Mouse (Mus musculus) B cell, adult 2 months (primary cell): ENCODE measurements around the gene Atp2c2.

ENCODE experiments used
- DNase-seq, 2 experiments: peaks; one replicate each; pipeline ENCODE4 v3.0.0; 2022

The Atp2c2 gene

DNA sequence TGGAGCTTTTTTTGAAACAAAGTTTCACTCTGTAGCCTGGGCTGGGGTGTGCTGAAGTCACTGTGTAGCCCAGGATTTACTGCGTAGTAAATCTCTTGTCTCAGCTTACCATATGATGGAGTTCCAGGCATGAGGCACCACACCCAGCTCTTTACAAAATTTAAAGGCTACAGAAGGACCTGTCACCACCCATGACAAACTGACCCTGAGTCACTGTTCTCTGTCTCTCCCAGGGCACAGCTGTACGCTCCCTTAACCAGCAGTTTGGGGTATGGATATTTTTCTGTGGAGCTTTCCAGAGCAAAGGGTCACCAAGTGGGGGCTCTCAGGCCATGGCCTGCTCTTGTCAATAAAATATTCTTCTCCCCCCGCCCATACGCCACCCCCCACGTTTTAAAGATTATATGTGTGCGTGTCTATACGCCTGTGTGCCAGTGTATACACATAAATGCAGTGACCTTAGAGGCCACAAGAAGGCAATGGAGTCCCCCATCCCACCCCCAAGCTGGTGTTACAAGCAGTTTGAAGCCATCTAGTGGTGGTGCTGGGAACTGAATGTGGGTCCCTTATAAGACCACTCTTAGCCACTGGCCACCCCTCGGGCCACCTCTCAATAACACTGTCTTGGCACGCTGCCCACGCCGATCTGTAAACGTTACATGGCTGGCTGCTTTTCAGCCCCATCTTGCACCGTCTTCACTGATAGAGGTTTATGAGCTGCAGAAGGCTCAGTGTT is 43.6 kb downstream of the Atp2c2 start:
- DNase-seq: peak; percentile 49 to 60

- DNase-seq: no peak
Observed at GRCm38 (mm10) chr8:119744604-119745003, 44.8 kb downstream of the Atp2c2 start.

DNA sequence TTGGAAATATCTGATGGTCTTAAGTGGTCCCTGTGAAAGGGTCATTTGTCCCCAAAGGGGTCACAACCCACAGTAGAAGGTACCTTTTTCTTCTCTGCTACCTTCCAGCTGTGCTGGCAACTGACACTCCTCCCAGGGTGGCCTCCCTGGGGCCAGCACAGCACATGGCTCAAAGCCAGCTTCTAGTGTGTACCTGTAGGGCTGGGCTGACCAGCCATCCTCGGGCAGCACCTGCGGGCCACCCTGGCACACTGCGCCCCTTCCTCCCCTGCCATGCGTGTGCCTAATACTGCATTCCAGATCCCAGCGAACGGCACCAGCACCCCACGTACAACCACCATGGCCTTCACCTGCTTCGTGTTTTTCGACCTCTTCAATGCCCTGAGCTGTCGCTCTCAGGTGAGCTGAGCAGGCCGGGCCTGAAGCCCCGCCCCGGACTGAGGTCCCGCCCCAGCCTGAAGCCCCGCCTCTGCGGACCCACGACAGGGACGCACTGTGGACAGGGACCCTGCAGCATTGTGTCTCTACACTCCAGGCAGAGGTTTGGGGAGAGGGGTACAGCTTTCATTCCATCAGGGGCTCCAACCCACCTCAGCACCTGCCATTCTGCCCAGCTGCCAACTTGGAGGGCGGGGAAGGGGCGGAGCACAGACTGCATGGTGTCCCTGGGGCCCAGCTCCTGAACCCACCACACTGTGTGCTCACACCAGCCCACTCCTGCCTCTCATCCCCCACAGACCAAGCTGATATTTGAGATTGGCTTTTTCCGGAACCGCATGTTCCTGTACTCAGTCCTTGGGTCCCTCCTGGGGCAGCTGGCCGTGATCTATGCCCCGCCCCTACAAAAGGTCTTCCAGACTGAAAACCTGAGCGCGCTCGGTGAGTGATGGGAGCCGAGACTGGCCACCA is 55.7 kb downstream of the Atp2c2 start:
- peak; percentile 56 to 59 for DNase-seq

DNA sequence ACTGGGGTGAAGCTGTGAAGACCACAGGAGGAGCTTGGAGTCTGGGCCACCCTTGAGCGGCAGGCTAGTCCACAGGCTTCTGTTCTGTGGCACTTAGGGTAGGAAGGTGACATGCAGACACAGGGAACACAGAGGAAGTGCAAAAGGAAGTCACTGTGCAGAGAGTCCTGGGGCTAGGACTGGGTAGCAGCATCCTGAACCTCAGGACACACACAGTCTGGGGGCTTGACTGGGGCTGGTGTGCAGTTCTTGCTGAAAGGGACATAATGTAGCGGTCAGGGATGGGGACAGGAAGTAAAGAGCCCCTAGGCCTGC is 56.3 kb downstream of the Atp2c2 start:
- no peak for DNase-seq

DNA sequence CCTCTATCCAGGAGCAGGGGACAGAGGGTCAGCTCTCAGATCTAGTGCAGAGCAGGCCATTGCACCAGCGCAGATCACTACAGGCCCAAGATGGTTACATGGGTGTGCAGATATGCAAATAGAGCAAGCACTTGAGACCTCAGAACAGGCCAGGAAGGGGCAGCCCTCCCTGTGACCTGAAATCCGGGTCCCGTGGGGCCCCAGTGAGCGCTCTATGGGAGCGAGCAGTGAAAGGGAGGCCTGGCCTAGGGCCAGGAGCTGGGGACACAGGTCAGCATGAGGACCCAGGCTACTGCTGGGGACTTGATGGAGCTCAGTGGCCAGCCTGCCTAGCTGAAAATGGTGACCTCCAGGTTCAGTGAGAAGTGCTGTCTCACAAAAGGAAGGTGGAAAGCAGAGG is 56.7 kb downstream of the Atp2c2 start:
- peak in 1 of 2 experiments; percentile 9 for DNase-seq

GRCm38 (mm10) chr8:119761692-119762091 is 61.9 kb downstream of the Atp2c2 start:
- DNase-seq: no peak

- DNase-seq: no peak
Observed at GRCm38 (mm10) chr8:119762226-119763220, 62.7 kb downstream of the Atp2c2 start.

GRCm38 (mm10) chr8:119765311-119765710 is 65.5 kb downstream of the Atp2c2 start:
- no peak for DNase-seq

GRCm38 (mm10) chr8:119765761-119766444 is 66.1 kb downstream of the Atp2c2 start:
- DNase-seq: no peak

- no peak for DNase-seq
Observed at GRCm38 (mm10) chr8:119776668-119777245, 76.9 kb downstream of the Atp2c2 start.

GRCm38 (mm10) chr8:119777765-119778164 is 78.0 kb downstream of the Atp2c2 start:
- peak; percentile 19 to 41 for DNase-seq

GRCm38 (mm10) chr8:119778263-119778662 is 78.5 kb downstream of the Atp2c2 start, which contains the start of gene Tldc1:
Gene Tldc1, minus strand, starts transcription at chr8:119778416.
- DNase-seq: peak; percentile 98

GRCm38 (mm10) chr8:119779013-119779737 is 79.4 kb downstream of the Atp2c2 start:
- DNase-seq: peak; percentile 82 to 85

GRCm38 (mm10) chr8:119780402-119781049 is 80.7 kb downstream of the Atp2c2 start:
- no peak for DNase-seq

DNA sequence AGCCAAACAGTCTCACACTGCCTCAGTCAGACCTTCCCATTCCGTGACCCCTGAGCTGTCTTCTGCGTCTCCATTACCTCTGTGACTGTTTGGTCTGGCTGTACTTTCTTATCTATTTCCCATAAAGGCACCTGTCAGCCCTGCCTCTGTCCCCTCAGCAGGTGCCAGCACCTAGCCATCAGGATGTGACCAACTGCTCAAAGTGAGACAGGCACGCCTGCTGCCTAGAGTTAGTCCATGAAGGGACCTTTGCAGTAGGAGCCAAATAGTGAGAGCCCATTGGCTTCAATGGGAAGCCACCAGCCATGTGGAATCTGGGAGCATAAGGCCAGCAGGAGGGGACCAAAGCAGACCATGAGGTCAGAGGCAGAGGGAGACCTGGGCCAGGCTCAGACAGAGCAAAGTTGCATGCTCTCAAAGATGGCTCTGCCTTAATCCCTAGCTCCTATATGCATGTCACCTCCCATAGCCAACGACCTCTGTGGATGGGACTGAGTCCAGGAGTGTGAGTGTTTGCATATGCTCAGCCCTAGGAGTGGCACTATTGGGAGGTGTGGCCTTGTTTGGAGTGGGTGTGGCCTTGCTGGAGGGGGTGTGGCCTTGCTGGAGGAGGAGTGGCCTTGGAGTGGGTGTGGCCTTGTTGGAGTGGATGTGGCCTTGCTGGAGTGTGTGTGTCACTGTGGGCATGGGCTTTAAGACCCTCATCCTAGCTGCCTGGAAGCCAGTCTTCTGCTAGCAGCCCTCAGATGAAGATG is 81.5 kb downstream of the Atp2c2 start:
- DNase-seq: peak; percentile 81 to 84

DNA sequence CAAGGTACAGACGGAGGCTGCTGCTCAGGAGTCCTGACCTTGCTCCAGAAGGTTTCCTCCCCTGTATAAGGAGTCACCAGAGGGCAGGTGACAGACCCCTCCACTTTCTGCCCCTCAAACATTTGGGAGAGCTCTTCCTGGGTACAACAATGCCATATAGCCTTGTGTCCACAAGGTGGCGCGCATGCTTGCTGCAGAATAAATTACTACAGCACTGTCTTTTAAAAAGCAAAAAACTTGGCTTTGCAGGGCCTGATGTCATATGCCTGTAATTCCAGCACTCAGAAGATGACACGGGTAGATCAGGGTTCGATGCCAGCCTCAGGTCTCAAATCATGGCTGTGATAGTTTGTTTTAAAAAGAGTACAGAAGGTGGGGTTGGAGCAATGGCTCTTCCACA is 82.9 kb downstream of the Atp2c2 start:
- DNase-seq: peak; percentile 87

DNA sequence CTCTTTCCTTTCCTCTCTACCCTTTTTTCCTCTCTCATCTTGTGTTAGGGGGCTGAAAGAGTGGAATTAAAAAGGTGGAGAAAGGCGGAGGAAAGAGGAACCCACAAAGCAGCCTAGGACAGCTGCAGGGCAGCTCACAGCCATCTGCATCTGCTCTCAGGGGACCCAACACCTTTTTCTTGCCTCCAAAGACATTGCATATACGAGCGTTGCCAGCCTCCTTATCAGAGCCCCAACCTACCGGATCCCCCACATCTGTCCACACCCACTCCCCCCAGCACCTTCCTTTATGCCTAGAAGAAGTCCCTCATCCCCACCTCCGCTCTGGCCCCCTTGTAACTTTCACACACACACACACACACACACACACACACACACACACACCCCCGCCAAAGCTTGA is 83.8 kb downstream of the Atp2c2 start:
- no peak for DNase-seq

- peak; percentile 82 to 85 for DNase-seq
Observed at GRCm38 (mm10) chr8:119784141-119784574, 84.3 kb downstream of the Atp2c2 start.

DNA sequence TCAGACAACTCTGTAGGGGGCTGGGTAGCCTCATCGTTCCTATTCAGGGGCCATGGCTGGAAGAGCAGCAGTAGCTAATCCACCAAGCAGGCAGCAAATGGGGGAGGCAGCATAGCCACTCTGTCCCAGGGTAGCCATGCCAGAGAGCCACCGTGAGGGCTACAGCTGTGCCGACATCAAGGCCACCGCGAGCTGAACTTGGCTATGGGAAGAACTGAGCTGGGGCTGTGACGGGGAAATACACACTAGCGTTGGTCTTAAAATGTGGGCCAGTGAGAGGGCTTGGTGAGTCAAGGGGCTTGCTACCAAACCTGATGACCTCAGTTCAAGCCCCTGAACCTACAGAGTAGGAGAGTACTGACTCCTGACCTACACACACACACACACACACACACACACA is 84.9 kb downstream of the Atp2c2 start:
- no peak for DNase-seq
